Mouse (Mus musculus) heart, postnatal 0 days (tissue): ENCODE results near the gene Hdac11.

Experiments used
- CTCF ChIP-seq: IDR thresholded peaks from 2 replicates; pipeline ENCODE4 v1.5.1; 2016; ENCODE audit warnings: antibody characterized with exemption, control low read depth, low read depth
- EP300 ChIP-seq: IDR thresholded peaks from 2 replicates; pipeline ENCODE4 v1.6.1; 2016; ENCODE audit warnings: antibody characterized with exemption, low read depth

- TF ChIP-seq EP300 (no peak), CTCF (no peak)
Measured at GRCm38 (mm10) chr6:91110323-91111020, 46.0 kb upstream of the Hdac11 start.
